Comparison of ENCODE assay signal across 41 mouse cellular contexts in the genomic region with DNA sequence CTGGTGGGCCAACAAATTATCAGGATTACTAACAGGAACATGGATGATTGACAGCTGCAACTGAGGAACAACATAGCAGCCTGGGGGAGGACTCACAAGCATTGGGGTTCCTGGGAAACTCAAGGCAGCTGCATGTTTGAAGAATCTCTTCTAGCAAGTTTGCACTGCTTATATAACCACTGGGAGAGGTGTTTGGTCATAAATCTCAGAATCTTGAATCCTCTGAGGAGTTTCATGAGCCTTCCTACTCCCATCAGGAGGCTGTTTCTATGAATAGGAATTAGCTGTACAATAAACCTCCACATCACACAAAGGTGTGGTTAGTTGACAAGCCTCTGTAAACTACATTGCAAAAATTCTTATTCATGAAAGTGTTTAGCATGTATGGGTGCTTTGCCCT. TPM values are rescaled to one million over a fixed set of nuclear protein-coding genes. Genes with fewer than 3 reads are reported as not detected.
"Had no signal": no experiment of that assay in that cellular context is flagged by ENCODE, and none has a peak within 500 bp of the region (broad histone marks: within the 10 kb centered on the region; RNA-seq: fewer than 3 reads in every experiment).

No protein-coding gene starts in this region.

- H3K27me3 ChIP-seq: heart, embryonic 12.5 days; hindbrain, embryonic 13.5 days; hindbrain, embryonic 15.5 days; limb, embryonic 13.5 days; limb, embryonic 15.5 days; liver, embryonic 13.5 days; liver, embryonic 15.5 days had no signal

- H3K9ac ChIP-seq: heart, embryonic 12.5 days; hindbrain, embryonic 13.5 days; hindbrain, embryonic 15.5 days; limb, embryonic 13.5 days; limb, embryonic 15.5 days; liver, embryonic 13.5 days; liver, embryonic 15.5 days had no signal

- H3K27ac ChIP-seq: heart, embryonic 10.5 days; hindbrain, embryonic 13.5 days; hindbrain, embryonic 15.5 days; layer of hippocampus, adult 2 months; limb, embryonic 13.5 days; limb, embryonic 15.5 days; liver, embryonic 13.5 days; liver, embryonic 15.5 days had no signal

- H3K4me3 ChIP-seq: heart, embryonic 10.5 days; heart, embryonic 12.5 days; hindbrain, embryonic 13.5 days; hindbrain, embryonic 15.5 days; layer of hippocampus, adult 2 months; limb, embryonic 13.5 days; limb, embryonic 15.5 days; liver, embryonic 13.5 days; liver, embryonic 15.5 days had no signal

- H3K9me3 ChIP-seq: heart, embryonic 10.5 days; heart, embryonic 12.5 days; hindbrain, embryonic 13.5 days; hindbrain, embryonic 15.5 days; limb, embryonic 13.5 days; limb, embryonic 15.5 days; liver, embryonic 13.5 days; liver, embryonic 15.5 days had no signal

- ATAC-seq: inflammation-experienced regulatory T-cells, adult 6 months had no signal

- DNase-seq: gastrocnemius, postnatal 14 days; gastrocnemius, postnatal 36 days; heart, adult 18-20 months; heart, postnatal 10 days; heart, postnatal 36 days; kidney, adult 18-20 months; kidney, adult 8-10 months; kidney, postnatal 10 days; kidney, postnatal 25 days; kidney, postnatal 4 days; layer of hippocampus, postnatal 36 days; left cerebral cortex, postnatal 4 days; liver, embryonic 13.5 days had no signal

- H3K4me1 ChIP-seq: heart, embryonic 10.5 days; heart, embryonic 12.5 days; hindbrain, embryonic 13.5 days; hindbrain, embryonic 15.5 days; limb, embryonic 13.5 days; limb, embryonic 15.5 days had no signal

- H3K4me2 ChIP-seq: heart, embryonic 12.5 days; hindbrain, embryonic 13.5 days; hindbrain, embryonic 15.5 days; limb, embryonic 13.5 days; limb, embryonic 15.5 days; liver, embryonic 13.5 days; liver, embryonic 15.5 days had no signal

RNA-seq across cellular contexts. Expression of gene Gm10912, which starts 3.0 kb away (rescaled TPM):
- total RNA-seq: hematopoietic stem cell, adult 5-6 weeks; layer of hippocampus, postnatal 14 days had no signal
- polyA plus RNA-seq: heart, embryonic 10.5 days; heart, embryonic 12.5 days; heart, embryonic 14.5 days; heart, embryonic 16.5 days; hindbrain, embryonic 11.5 days; hindbrain, embryonic 13.5 days; hindbrain, embryonic 15.5 days; intestine, embryonic 16.5 days; kidney, embryonic 14.5 days; kidney, embryonic 16.5 days; limb, embryonic 11.5 days had no signal

RNA-seq across cellular contexts. Expression of gene Gm10799, which starts 5.7 kb away (rescaled TPM):
- total RNA-seq: gastrocnemius, adult 18-20 months; gastrocnemius, adult 8-10 months; gastrocnemius, postnatal 14 days; gastrocnemius, postnatal 36 days; heart, adult 18-20 months; heart, adult 8-10 months; heart, postnatal 10 days; heart, postnatal 36 days; hematopoietic stem cell, adult 5-6 weeks; layer of hippocampus, adult 2 months; layer of hippocampus, postnatal 14 days; layer of hippocampus, postnatal 36 days; left cerebral cortex, adult 18-20 months; left cerebral cortex, adult 8-10 months; left cerebral cortex, postnatal 10 days; left cerebral cortex, postnatal 25 days; left cerebral cortex, postnatal 4 days; liver, adult 2 months had no signal
- polyA plus RNA-seq: frontal cortex, adult 2 months; gonadal fat pad, adult 2 months; heart, embryonic 10.5 days; heart, embryonic 12.5 days; heart, embryonic 14.5 days; heart, embryonic 16.5 days; hindbrain, embryonic 11.5 days; hindbrain, embryonic 13.5 days; hindbrain, embryonic 15.5 days; inflammation-experienced regulatory T-cells, adult 6 months; intestine, embryonic 16.5 days; kidney, embryonic 14.5 days; kidney, embryonic 16.5 days; limb, embryonic 11.5 days; limb, embryonic 13.5 days; limb, embryonic 15.5 days; liver, adult 2 months; liver, embryonic 13.5 days; liver, embryonic 15.5 days had no signal

RNA-seq across cellular contexts. Expression of gene Cd59b, which starts 7.0 kb away (rescaled TPM):
- total RNA-seq: layer of hippocampus, adult 2 months had no signal
- polyA plus RNA-seq: inflammation-experienced regulatory T-cells, adult 6 months had no signal

RNA-seq across cellular contexts. Expression of gene 4931422A03Rik, which starts 34.5 kb away (rescaled TPM):
- total RNA-seq: gastrocnemius, adult 18-20 months; gastrocnemius, adult 8-10 months; gastrocnemius, postnatal 14 days; gastrocnemius, postnatal 36 days; heart, adult 18-20 months; heart, adult 8-10 months; heart, postnatal 10 days; heart, postnatal 36 days; hematopoietic stem cell, adult 5-6 weeks; layer of hippocampus, adult 2 months; layer of hippocampus, postnatal 14 days; layer of hippocampus, postnatal 36 days; left cerebral cortex, adult 18-20 months; left cerebral cortex, postnatal 10 days; left cerebral cortex, postnatal 25 days; left cerebral cortex, postnatal 4 days; liver, adult 2 months had no signal
- polyA plus RNA-seq: frontal cortex, adult 2 months; liver, adult 2 months had no signal
